Mouse (Mus musculus) small intestine, adult 2 months (tissue): Measurements from ENCODE around the gene Bnipl. TPM values are rescaled to one million over a fixed set of nuclear protein-coding genes. Genes with fewer than 3 reads are reported as not detected.
A peak's percentile ranks its signal among the peaks of the same experiment; 100 is the strongest.

Experiments
- H3K27ac ChIP-seq: fragments of 200-500 bp; 2 replicates; pipeline ENCODE4 v1.5.1; 2012; ENCODE audit warnings: low read depth, low read length, control low read depth, inconsistent platforms; ENCODE audit not compliant: insufficient read depth
- H3K27me3 ChIP-seq: fragments of 200-500 bp; 2 replicates; pipeline ENCODE4 v1.6.1; 2012; ENCODE audit warnings: mild to moderate bottlenecking, moderate library complexity, low read length, inconsistent platforms; ENCODE audit not compliant: control insufficient read depth, insufficient read depth
- H3K36me3 ChIP-seq: fragments of 200-500 bp; 2 replicates; pipeline ENCODE4 v1.6.1; 2012; ENCODE audit warnings: mild to moderate bottlenecking, low read length, control low read depth, inconsistent platforms; ENCODE audit not compliant: control insufficient read depth, insufficient read depth
- H3K4me1 ChIP-seq: fragments of 200-500 bp; 2 replicates; pipeline ENCODE4 v1.6.1; 2012; ENCODE audit warnings: low read length, inconsistent platforms, mixed read lengths; ENCODE audit not compliant: control insufficient read depth, insufficient read depth, insufficient read length
- H3K4me3 ChIP-seq: fragments of 200-500 bp; 2 replicates; pipeline ENCODE4 v1.5.1; 2012; ENCODE audit warnings: low read depth, mild to moderate bottlenecking, control low read depth, inconsistent platforms, low read length, moderate library complexity
- CTCF ChIP-seq: fragments of 200-500 bp; IDR thresholded peaks from 2 replicates; pipeline ENCODE4 v1.5.1; 2012; ENCODE audit warnings: low read depth, mild to moderate bottlenecking, control low read depth, inconsistent platforms, low read length, moderate library complexity, mixed read lengths; ENCODE audit not compliant: insufficient replicate concordance, insufficient read length; ENCODE audit errors: extremely low read depth
- POLR2A ChIP-seq: fragments of 200-500 bp; IDR thresholded peaks from 2 replicates; pipeline ENCODE4 v1.6.1; 2012; ENCODE audit warnings: low read depth, mild to moderate bottlenecking, control low read depth, inconsistent platforms, low read length, moderate library complexity
- WGBS: fragments of 180-500 bp; shearing (Covaris S2); methylation state at CpG from one replicate; pipeline ENCODE4 v1.1.7; 2018; 5-methylcytosine and 5-hydroxymethylcytosine counted together
- polyA plus RNA-seq: library from polyadenylated mRNA; depleted of rRNA; stranded (reverse); fragments of >200 nt; gene quantifications from 2 replicates; pipeline ENCODE4 v1.2.3, GENCODE M21; 2012

Gene Bnipl
- polyA plus RNA-seq, 1 experiment = 0.16 TPM

- no peaks in the 10 kb centered on the region for H3K27me3 ChIP-seq
- peaks cover 22% of the 10 kb centered on the region; the same call in 1 of the 2 replicates for H3K4me1 ChIP-seq
- H3K4me3 ChIP-seq = no peak overlapping the region
- 94% methylated on average over 2 of the region's 2 CpGs for WGBS
- H3K36me3 ChIP-seq = peaks cover 67% of the 10 kb centered on the region
- no peak overlapping the region for H3K27ac ChIP-seq
- TF ChIP-seq POLR2A (no peak), CTCF (no peak)
These were observed 41.9 kb upstream of the Bnipl start for GRCm38 (mm10) chr3:95292899-95293298.

- 42% methylated on average over 4 of the region's 4 CpGs for WGBS
- Histone ChIP-seq H3K27ac (peak overlapping the region; percentile 60; the same call in 1 of the 2 replicates), H3K36me3 (peaks cover 73% of the 10 kb centered on the region), H3K4me3 (no peak overlapping the region), H3K27me3 (no peaks in the 10 kb centered on the region), H3K4me1 (peaks cover 12% of the 10 kb centered on the region; the same call in 1 of the 2 replicates)
- no peak for TF ChIP-seq CTCF
- no peak for TF ChIP-seq POLR2A
These were observed 40.0 kb upstream of the Bnipl start for GRCm38 (mm10) chr3:95291041-95291440.

GRCm38 (mm10) chr3:95290156-95290555 is 39.2 kb upstream of the Bnipl start:
- Histone ChIP-seq H3K27ac (peak overlapping the region; percentile 60; the same call in 1 of the 2 replicates), H3K36me3 (peaks cover 66% of the 10 kb centered on the region)

GRCm38 (mm10) chr3:95289419-95289818 is 38.4 kb upstream of the Bnipl start:
- WGBS = 92% methylated on average over 4 of the region's 4 CpGs
- H3K4me1 ChIP-seq = peaks cover 9% of the 10 kb centered on the region; the same call in 1 of the 2 replicates

More at GRCm38 (mm10) chr3:95290156-95290555, 39.2 kb upstream of the Bnipl start:
- H3K27me3 ChIP-seq = no peaks in the 10 kb centered on the region
- no peak overlapping the region for H3K4me3 ChIP-seq
- H3K4me1 ChIP-seq = peaks cover 12% of the 10 kb centered on the region; the same call in 1 of the 2 replicates
- 75% methylated on average over 6 of the region's 6 CpGs for WGBS
- TF ChIP-seq CTCF = no peak
- TF ChIP-seq POLR2A = no peak

GRCm38 (mm10) chr3:95287541-95287940 is 36.5 kb upstream of the Bnipl start:
- WGBS = 88% methylated on average over 3 of the region's 3 CpGs
- H3K27ac ChIP-seq = no peak overlapping the region
- TF ChIP-seq CTCF (no peak), POLR2A (no peak)
- peaks cover 7% of the 10 kb centered on the region; the same call in 1 of the 2 replicates for H3K4me1 ChIP-seq
- H3K36me3 ChIP-seq = peaks cover 44% of the 10 kb centered on the region
- H3K4me3 ChIP-seq = no peak overlapping the region
- H3K27me3 ChIP-seq = no peaks in the 10 kb centered on the region

More at GRCm38 (mm10) chr3:95289419-95289818, 38.4 kb upstream of the Bnipl start:
- no peak for TF ChIP-seq POLR2A
- TF ChIP-seq CTCF = no peak
- no peaks in the 10 kb centered on the region for H3K27me3 ChIP-seq
- H3K27ac ChIP-seq = no peak overlapping the region
- H3K4me3 ChIP-seq = no peak overlapping the region
- peaks cover 60% of the 10 kb centered on the region for H3K36me3 ChIP-seq

- Histone ChIP-seq H3K4me1 (peaks cover 7% of the 10 kb centered on the region; the same call in 1 of the 2 replicates), H3K27ac (no peak overlapping the region), H3K27me3 (no peaks in the 10 kb centered on the region), H3K4me3 (0 out of 2 replicates have a peak overlapping the region, but pooled peaks have one; percentile 12), H3K36me3 (peaks cover 35% of the 10 kb centered on the region)
- TF ChIP-seq POLR2A (no peak), CTCF (no peak)
- 71% methylated on average over 7 of the region's 7 CpGs for whole genome bisulfite sequencing
These were observed 35.5 kb upstream of the Bnipl start for GRCm38 (mm10) chr3:95286510-95286909.

- TF ChIP-seq POLR2A = no peak
- TF ChIP-seq CTCF = no peak
- H3K27ac ChIP-seq = no peak overlapping the region; the same call in 1 of the 2 replicates
- H3K4me3 ChIP-seq = 0 out of 2 replicates have a peak overlapping the region, but pooled peaks have one; percentile 12
- peaks cover 7% of the 10 kb centered on the region; the same call in 1 of the 2 replicates for H3K4me1 ChIP-seq
- 45% methylated on average over 5 of the region's 5 CpGs for WGBS
- no peaks in the 10 kb centered on the region for H3K27me3 ChIP-seq
- peaks cover 30% of the 10 kb centered on the region for H3K36me3 ChIP-seq
These were observed 35.0 kb upstream of the Bnipl start for GRCm38 (mm10) chr3:95286011-95286410.
